Mouse (Mus musculus): ENCODE data around the gene Pcdh8. TPM values are rescaled to one million over a fixed set of nuclear protein-coding genes. Genes with fewer than 3 reads are reported as not detected.
A peak's percentile ranks its signal among the peaks of the same experiment; 100 is the strongest.

Gene Pcdh8
- polyA plus RNA-seq, 1 experiment from 2014 or later: 4.5 TPM

- Histone ChIP-seq H3K9me3 (no peaks in the 10 kb centered on the region), H3K4me1 (replicated peaks) (no peaks in the 10 kb centered on the region), H3K27ac (no peak overlapping the region), H3K27me3 (peaks cover 11% of the 10 kb centered on the region; the same call in 1 of the 2 replicates), H3K4me3 (replicated peaks) (no peak overlapping the region), H3K36me3 (no peaks in the 10 kb centered on the region), H3K4me2 (no peak overlapping the region), H3K9ac (replicated peaks) (no peak overlapping the region)
- WGBS: 57% methylated on average over 3 of the region's 3 CpGs
- ATAC-seq (ENCODE audit: insufficient number of reproducible peaks, insufficient read depth, low FRiP score, low TSS enrichment, low read depth): no peak
Observed at GRCm38 (mm10) chr14:79754157-79754556, 17.0 kb downstream of the Pcdh8 start.

GRCm38 (mm10) chr14:79753733-79754132 is 17.4 kb downstream of the Pcdh8 start:
- no peak overlapping the region for H3K4me3 ChIP-seq (replicated peaks)
- no peak overlapping the region for H3K9ac ChIP-seq (replicated peaks)
- peaks cover 9% of the 10 kb centered on the region; the same call in 1 of the 2 replicates for H3K27me3 ChIP-seq
- H3K4me1 ChIP-seq (replicated peaks): no peaks in the 10 kb centered on the region
- no peaks in the 10 kb centered on the region for H3K36me3 ChIP-seq
- WGBS: 86% methylated on average over 7 of the region's 7 CpGs
- H3K4me2 ChIP-seq: no peak overlapping the region
- H3K27ac ChIP-seq: no peak overlapping the region
- H3K9me3 ChIP-seq: no peaks in the 10 kb centered on the region
- no peak for ATAC-seq (ENCODE audit: insufficient number of reproducible peaks, insufficient read depth, low FRiP score, low TSS enrichment, low read depth)

GRCm38 (mm10) chr14:79740515-79740914 is 30.6 kb downstream of the Pcdh8 start:
- Histone ChIP-seq H3K4me2 (no peak overlapping the region), H3K36me3 (no peaks in the 10 kb centered on the region), H3K4me1 (replicated peaks) (peaks cover 14% of the 10 kb centered on the region), H3K27me3 (peaks cover 4% of the 10 kb centered on the region; the same call in 1 of the 2 replicates), H3K4me3 (replicated peaks) (no peak overlapping the region), H3K9ac (replicated peaks) (no peak overlapping the region), H3K9me3 (no peaks in the 10 kb centered on the region), H3K27ac (no peak overlapping the region)
- ATAC-seq (ENCODE audit: insufficient number of reproducible peaks, insufficient read depth, low FRiP score, low TSS enrichment, low read depth): peak; percentile 71; the same call in 1 of the 2 replicates
- 29% methylated on average over 3 of the region's 3 CpGs for WGBS

- ATAC-seq (ENCODE audit: insufficient number of reproducible peaks, insufficient read depth, low FRiP score, low TSS enrichment, low read depth): no peak
- 71% methylated on average over 9 of the region's 9 CpGs for WGBS
- Histone ChIP-seq H3K9me3 (no peaks in the 10 kb centered on the region), H3K4me2 (no peak overlapping the region), H3K27me3 (peaks cover 4% of the 10 kb centered on the region; the same call in 1 of the 2 replicates), H3K27ac (no peak overlapping the region), H3K36me3 (no peaks in the 10 kb centered on the region), H3K4me1 (replicated peaks) (peaks cover 14% of the 10 kb centered on the region), H3K9ac (replicated peaks) (no peak overlapping the region), H3K4me3 (replicated peaks) (no peak overlapping the region)
Observed at GRCm38 (mm10) chr14:79738441-79738840, 32.7 kb downstream of the Pcdh8 start.

- H3K4me1 ChIP-seq (replicated peaks): peaks cover 14% of the 10 kb centered on the region
- no peaks in the 10 kb centered on the region for H3K9me3 ChIP-seq
- no peak overlapping the region for H3K4me3 ChIP-seq (replicated peaks)
- H3K9ac ChIP-seq (replicated peaks): no peak overlapping the region
- WGBS: 69% methylated on average over 9 of the region's 9 CpGs
- H3K4me2 ChIP-seq: no peak overlapping the region
- no peak for ATAC-seq (ENCODE audit: insufficient number of reproducible peaks, insufficient read depth, low FRiP score, low TSS enrichment, low read depth)
- H3K36me3 ChIP-seq: no peaks in the 10 kb centered on the region
- peaks cover 4% of the 10 kb centered on the region; the same call in 1 of the 2 replicates for H3K27me3 ChIP-seq
- H3K27ac ChIP-seq: no peak overlapping the region
Observed at GRCm38 (mm10) chr14:79737642-79738379, 33.3 kb downstream of the Pcdh8 start.

GRCm38 (mm10) chr14:79736781-79737180 is 34.3 kb downstream of the Pcdh8 start:
- no peaks in the 10 kb centered on the region for H3K36me3 ChIP-seq
- H3K4me1 ChIP-seq (replicated peaks): peaks cover 14% of the 10 kb centered on the region
- no peak overlapping the region for H3K27ac ChIP-seq
- H3K9ac ChIP-seq (replicated peaks): no peak overlapping the region
- peaks cover 2% of the 10 kb centered on the region; the same call in 1 of the 2 replicates for H3K27me3 ChIP-seq
- no peak overlapping the region for H3K4me2 ChIP-seq
- no peaks in the 10 kb centered on the region for H3K9me3 ChIP-seq
- no peak overlapping the region for H3K4me3 ChIP-seq (replicated peaks)
- no peak for ATAC-seq (ENCODE audit: insufficient number of reproducible peaks, insufficient read depth, low FRiP score, low TSS enrichment, low read depth)
- WGBS: 78% methylated on average over 6 of the region's 6 CpGs

GRCm38 (mm10) chr14:79733501-79733900 is 37.6 kb downstream of the Pcdh8 start:
- ATAC-seq (ENCODE audit: insufficient number of reproducible peaks, insufficient read depth, low FRiP score, low TSS enrichment, low read depth): no peak
- Histone ChIP-seq H3K27me3 (peaks cover 5% of the 10 kb centered on the region; the same call in 1 of the 2 replicates), H3K4me1 (replicated peaks) (no peaks in the 10 kb centered on the region), H3K9me3 (no peaks in the 10 kb centered on the region), H3K4me2 (no peak overlapping the region), H3K27ac (no peak overlapping the region), H3K4me3 (replicated peaks) (no peak overlapping the region), H3K36me3 (no peaks in the 10 kb centered on the region), H3K9ac (replicated peaks) (no peak overlapping the region)
- WGBS: 75% methylated on average over 6 of the region's 6 CpGs

GRCm38 (mm10) chr14:79728811-79729210 is 42.3 kb downstream of the Pcdh8 start:
- ATAC-seq (ENCODE audit: insufficient number of reproducible peaks, insufficient read depth, low FRiP score, low TSS enrichment, low read depth): no peak
- H3K27me3 ChIP-seq: peaks cover 5% of the 10 kb centered on the region; the same call in 1 of the 2 replicates
- WGBS: 75% methylated on average over 6 of the region's 6 CpGs
- no peak overlapping the region for H3K4me2 ChIP-seq
- no peak overlapping the region for H3K4me3 ChIP-seq (replicated peaks)
- no peaks in the 10 kb centered on the region for H3K9me3 ChIP-seq
- no peaks in the 10 kb centered on the region for H3K36me3 ChIP-seq
- H3K4me1 ChIP-seq (replicated peaks): peaks cover 2% of the 10 kb centered on the region; the same call in 1 of the 2 replicates
- no peak overlapping the region for H3K9ac ChIP-seq (replicated peaks)
- no peak overlapping the region for H3K27ac ChIP-seq

- WGBS: 84% methylated on average over 18 of the region's 18 CpGs
- H3K27ac ChIP-seq: no peak overlapping the region
- H3K36me3 ChIP-seq: no peaks in the 10 kb centered on the region
- no peak overlapping the region for H3K9ac ChIP-seq (replicated peaks)
- peaks cover 5% of the 10 kb centered on the region; the same call in 1 of the 2 replicates for H3K4me1 ChIP-seq (replicated peaks)
- H3K4me3 ChIP-seq (replicated peaks): no peak overlapping the region
- no peak overlapping the region for H3K4me2 ChIP-seq
- no peaks in the 10 kb centered on the region for H3K9me3 ChIP-seq
- no peak for ATAC-seq (ENCODE audit: insufficient number of reproducible peaks, insufficient read depth, low FRiP score, low TSS enrichment, low read depth)
- no peaks in the 10 kb centered on the region for H3K27me3 ChIP-seq
Observed at GRCm38 (mm10) chr14:79724002-79724681, 47.0 kb downstream of the Pcdh8 start.

GRCm38 (mm10) chr14:79722228-79722627 is 48.9 kb downstream of the Pcdh8 start:
- Histone ChIP-seq H3K4me2 (no peak overlapping the region), H3K9ac (replicated peaks) (no peak overlapping the region), H3K27me3 (no peaks in the 10 kb centered on the region), H3K36me3 (no peaks in the 10 kb centered on the region), H3K4me1 (replicated peaks) (peaks cover 7% of the 10 kb centered on the region; the same call in 1 of the 2 replicates), H3K4me3 (replicated peaks) (no peak overlapping the region), H3K9me3 (no peaks in the 10 kb centered on the region), H3K27ac (no peak overlapping the region)
- WGBS: 77% methylated on average over 7 of the region's 7 CpGs
- no peak for ATAC-seq (ENCODE audit: insufficient number of reproducible peaks, insufficient read depth, low FRiP score, low TSS enrichment, low read depth)

Measured in limb, embryonic 12.5 days (tissue).